Mouse (Mus musculus) lung, postnatal 0 days (tissue): ENCODE data around the gene F12.

Source experiments
- CTCF ChIP-seq: IDR thresholded peaks from 2 replicates; pipeline ENCODE4 v1.5.1; 2016; ENCODE audit warnings: antibody characterized with exemption, mild to moderate bottlenecking
- EP300 ChIP-seq: IDR thresholded peaks from 2 replicates; pipeline ENCODE4 v1.6.1; 2016; ENCODE audit warnings: antibody characterized with exemption, mild to moderate bottlenecking, control low read depth

DNA sequence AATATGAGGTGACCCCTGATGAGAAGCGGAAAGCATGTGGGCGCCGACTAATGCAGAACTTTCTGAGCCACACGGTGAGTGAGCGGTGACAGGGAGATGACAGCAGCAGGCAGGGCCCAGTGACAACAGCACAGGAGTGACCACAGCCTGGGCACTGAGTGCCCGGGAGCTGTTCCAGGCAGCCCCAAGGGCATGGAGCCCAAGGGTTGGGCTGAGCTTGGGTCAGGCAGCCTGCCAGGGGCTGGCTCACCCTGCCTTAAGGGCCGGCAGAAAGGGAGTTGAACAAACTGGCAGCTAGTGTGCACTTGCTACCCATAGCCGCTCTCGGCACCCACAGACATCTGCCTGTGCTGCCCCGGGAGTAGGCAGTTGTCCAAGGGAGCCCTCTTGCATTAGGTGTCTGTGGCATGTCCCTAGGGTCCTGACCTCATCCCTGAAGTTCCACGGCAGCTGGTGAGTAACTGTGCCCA lies 24.0 kb upstream of the F12 start:
- TF ChIP-seq CTCF, result no peak
- no peak for TF ChIP-seq EP300
